Mouse (Mus musculus): ENCODE data around the gene Dmxl2. TPM values are rescaled to one million over a fixed set of nuclear protein-coding genes. Genes with fewer than 3 reads are reported as not detected.

Dmxl2 gene
- polyA plus RNA-seq, 1 experiment: 0.63 TPM

- Histone ChIP-seq H3K36me3 (ENCODE audit: control insufficient read depth, insufficient read depth, low read length) (no peaks in the 10 kb centered on the region), H3K27ac (ENCODE audit: insufficient read depth, low read depth, low read length) (no peak overlapping the region), H3K4me1 (ENCODE audit: control insufficient read depth, insufficient read depth, insufficient read length, low read length) (no peaks in the 10 kb centered on the region), H3K4me3 (ENCODE audit: low read depth, low read length) (no peak overlapping the region), H3K27me3 (ENCODE audit: control insufficient read depth, insufficient read depth, low read length) (peaks cover 2% of the 10 kb centered on the region; the same call in 1 of the 2 replicates)
- 82% methylated on average over 4 of the region's 4 CpGs for WGBS
- TF ChIP-seq POLR2A (IDR thresholded peaks at IDR 0.05; ENCODE audit: low read depth, low read length): no peak
- no peak for TF ChIP-seq CTCF (IDR thresholded peaks at IDR 0.05; ENCODE audit: extremely low read depth, insufficient read length, insufficient replicate concordance, low read depth, low read length)
These were observed 18.7 kb downstream of the Dmxl2 start for GRCm38 (mm10) chr9:54482763-54483162.

- TF ChIP-seq POLR2A (IDR thresholded peaks at IDR 0.05; ENCODE audit: low read depth, low read length) (no peak), CTCF (IDR thresholded peaks at IDR 0.05; ENCODE audit: extremely low read depth, insufficient read length, insufficient replicate concordance, low read depth, low read length) (no peak)
- WGBS: 90% methylated on average over 1 of the region's 1 CpGs
- no peaks in the 10 kb centered on the region for H3K36me3 ChIP-seq (ENCODE audit: control insufficient read depth, insufficient read depth, low read length)
- no peaks in the 10 kb centered on the region for H3K4me1 ChIP-seq (ENCODE audit: control insufficient read depth, insufficient read depth, insufficient read length, low read length)
- H3K27me3 ChIP-seq (ENCODE audit: control insufficient read depth, insufficient read depth, low read length): peaks cover 2% of the 10 kb centered on the region; the same call in 1 of the 2 replicates
- H3K4me3 ChIP-seq (ENCODE audit: low read depth, low read length): no peak overlapping the region
- H3K27ac ChIP-seq (ENCODE audit: insufficient read depth, low read depth, low read length): no peak overlapping the region
These were observed 22.4 kb downstream of the Dmxl2 start for GRCm38 (mm10) chr9:54479054-54479453.

- 56% methylated on average over 3 of the region's 3 CpGs for WGBS
- H3K4me3 ChIP-seq (ENCODE audit: low read depth, low read length): no peak overlapping the region
- no peak overlapping the region for H3K27ac ChIP-seq (ENCODE audit: insufficient read depth, low read depth, low read length)
- no peaks in the 10 kb centered on the region for H3K36me3 ChIP-seq (ENCODE audit: control insufficient read depth, insufficient read depth, low read length)
- peaks cover 2% of the 10 kb centered on the region; the same call in 1 of the 2 replicates for H3K27me3 ChIP-seq (ENCODE audit: control insufficient read depth, insufficient read depth, low read length)
- TF ChIP-seq POLR2A (IDR thresholded peaks at IDR 0.05; ENCODE audit: low read depth, low read length) (no peak), CTCF (IDR thresholded peaks at IDR 0.05; ENCODE audit: extremely low read depth, insufficient read length, insufficient replicate concordance, low read depth, low read length) (no peak)
- no peaks in the 10 kb centered on the region for H3K4me1 ChIP-seq (ENCODE audit: control insufficient read depth, insufficient read depth, insufficient read length, low read length)
These were observed 23.3 kb downstream of the Dmxl2 start for GRCm38 (mm10) chr9:54478117-54478516.

- no peak for TF ChIP-seq POLR2A (IDR thresholded peaks at IDR 0.05; ENCODE audit: low read depth, low read length)
- TF ChIP-seq CTCF (IDR thresholded peaks at IDR 0.05; ENCODE audit: extremely low read depth, insufficient read length, insufficient replicate concordance, low read depth, low read length): no peak
- no peak overlapping the region for H3K27ac ChIP-seq (ENCODE audit: insufficient read depth, low read depth, low read length)
- no peaks in the 10 kb centered on the region for H3K27me3 ChIP-seq (ENCODE audit: control insufficient read depth, insufficient read depth, low read length)
- H3K4me3 ChIP-seq (ENCODE audit: low read depth, low read length): no peak overlapping the region
- no peaks in the 10 kb centered on the region for H3K36me3 ChIP-seq (ENCODE audit: control insufficient read depth, insufficient read depth, low read length)
- WGBS: 66% methylated on average over 5 of the region's 5 CpGs
- no peaks in the 10 kb centered on the region for H3K4me1 ChIP-seq (ENCODE audit: control insufficient read depth, insufficient read depth, insufficient read length, low read length)
These were observed 26.9 kb downstream of the Dmxl2 start for GRCm38 (mm10) chr9:54474546-54474945.

- no peaks in the 10 kb centered on the region for H3K36me3 ChIP-seq (ENCODE audit: control insufficient read depth, insufficient read depth, low read length)
- H3K4me1 ChIP-seq (ENCODE audit: control insufficient read depth, insufficient read depth, insufficient read length, low read length): no peaks in the 10 kb centered on the region
- H3K4me3 ChIP-seq (ENCODE audit: low read depth, low read length): no peak overlapping the region
- H3K27me3 ChIP-seq (ENCODE audit: control insufficient read depth, insufficient read depth, low read length): no peaks in the 10 kb centered on the region
- no peak overlapping the region for H3K27ac ChIP-seq (ENCODE audit: insufficient read depth, low read depth, low read length)
- no peak for TF ChIP-seq POLR2A (IDR thresholded peaks at IDR 0.05; ENCODE audit: low read depth, low read length)
- no peak for TF ChIP-seq CTCF (IDR thresholded peaks at IDR 0.05; ENCODE audit: extremely low read depth, insufficient read length, insufficient replicate concordance, low read depth, low read length)
- 66% methylated on average over 4 of the region's 4 CpGs for WGBS
These were observed 27.4 kb downstream of the Dmxl2 start for GRCm38 (mm10) chr9:54474031-54474430.

GRCm38 (mm10) chr9:54472784-54473183 is 28.6 kb downstream of the Dmxl2 start:
- H3K4me1 ChIP-seq (ENCODE audit: control insufficient read depth, insufficient read depth, insufficient read length, low read length): no peaks in the 10 kb centered on the region
- H3K27ac ChIP-seq (ENCODE audit: insufficient read depth, low read depth, low read length): no peak overlapping the region
- TF ChIP-seq POLR2A (IDR thresholded peaks at IDR 0.05; ENCODE audit: low read depth, low read length) (no peak), CTCF (IDR thresholded peaks at IDR 0.05; ENCODE audit: extremely low read depth, insufficient read length, insufficient replicate concordance, low read depth, low read length) (no peak)
- no peaks in the 10 kb centered on the region for H3K36me3 ChIP-seq (ENCODE audit: control insufficient read depth, insufficient read depth, low read length)
- 40% methylated on average over 3 of the region's 3 CpGs for WGBS
- H3K27me3 ChIP-seq (ENCODE audit: control insufficient read depth, insufficient read depth, low read length): no peaks in the 10 kb centered on the region
- H3K4me3 ChIP-seq (ENCODE audit: low read depth, low read length): no peak overlapping the region

- no peak overlapping the region for H3K27ac ChIP-seq (ENCODE audit: insufficient read depth, low read depth, low read length)
- WGBS: 75% methylated on average over 2 of the region's 2 CpGs
- no peaks in the 10 kb centered on the region for H3K36me3 ChIP-seq (ENCODE audit: control insufficient read depth, insufficient read depth, low read length)
- TF ChIP-seq CTCF (IDR thresholded peaks at IDR 0.05; ENCODE audit: extremely low read depth, insufficient read length, insufficient replicate concordance, low read depth, low read length): no peak
- TF ChIP-seq POLR2A (IDR thresholded peaks at IDR 0.05; ENCODE audit: low read depth, low read length): no peak
- H3K4me1 ChIP-seq (ENCODE audit: control insufficient read depth, insufficient read depth, insufficient read length, low read length): no peaks in the 10 kb centered on the region
- H3K4me3 ChIP-seq (ENCODE audit: low read depth, low read length): no peak overlapping the region
- H3K27me3 ChIP-seq (ENCODE audit: control insufficient read depth, insufficient read depth, low read length): no peaks in the 10 kb centered on the region
These were observed 32.1 kb downstream of the Dmxl2 start for GRCm38 (mm10) chr9:54469339-54469738.
